Mouse (Mus musculus) gastrocnemius, postnatal 4 days (tissue): Measurements from ENCODE around the gene Bace1. TPM values are rescaled to one million over a fixed set of nuclear protein-coding genes. Genes with fewer than 3 reads are reported as not detected.
"Not testable (repeated sequence)": the region's sequence is repeated elsewhere in the genome, so short reads cannot be mapped to it uniquely, and the experiment has no call there.

Experiments used
- DNase-seq, 2 experiments: peaks; one replicate each; pipeline ENCODE4 v3.0.0; 2021 to 2022; ENCODE audit warnings: low spot score in 2 of 2, mixed read lengths in 2 of 2
- total RNA-seq, 2 experiments: library from RNA; stranded (reverse); gene quantifications; 2 replicates each; pipeline ENCODE4 v1.2.3; 2021

The Bace1 gene
- total RNA-seq, 2 experiments from 2014 or later: 36.9 to 39.6 TPM

DNA sequence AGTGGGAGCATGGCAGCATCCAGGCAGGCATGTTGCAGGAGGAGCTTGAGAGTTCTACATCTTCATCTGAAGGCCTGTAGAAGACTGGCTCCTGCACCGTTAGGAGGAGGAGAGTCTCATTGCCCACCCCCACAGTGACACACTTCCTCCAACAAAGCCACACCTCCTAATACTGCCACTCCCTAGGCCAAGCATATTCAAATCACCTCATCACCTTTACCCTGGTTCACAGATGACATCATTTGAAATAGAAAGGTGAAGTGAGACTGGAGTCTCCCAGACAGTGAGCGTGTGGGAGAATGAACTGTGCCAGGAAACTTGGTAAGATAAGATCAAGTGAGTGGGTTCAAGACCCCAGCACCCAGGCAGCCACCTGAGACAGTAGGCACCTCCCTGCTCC is 4.9 kb upstream of the Bace1 start:
- no peak for DNase-seq

DNA sequence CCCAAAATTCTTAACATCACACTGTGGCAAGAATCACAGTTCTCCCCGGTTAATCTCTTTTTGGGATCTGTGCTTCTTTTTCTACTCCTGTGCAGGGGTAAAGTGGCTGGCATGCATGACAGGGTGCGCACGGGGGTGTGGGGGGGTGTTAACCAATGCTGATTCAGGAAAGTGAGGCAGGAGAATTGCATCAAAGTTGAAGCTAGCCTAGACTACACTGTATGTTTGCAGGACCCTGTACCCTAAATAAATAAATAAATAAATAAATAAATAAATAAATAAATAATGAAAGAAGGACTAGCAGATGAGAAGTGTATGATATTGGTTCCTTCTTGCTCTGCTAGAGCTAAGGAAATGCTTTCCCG is 329 bp upstream of the Bace1 start:
- no peak for DNase-seq

DNA sequence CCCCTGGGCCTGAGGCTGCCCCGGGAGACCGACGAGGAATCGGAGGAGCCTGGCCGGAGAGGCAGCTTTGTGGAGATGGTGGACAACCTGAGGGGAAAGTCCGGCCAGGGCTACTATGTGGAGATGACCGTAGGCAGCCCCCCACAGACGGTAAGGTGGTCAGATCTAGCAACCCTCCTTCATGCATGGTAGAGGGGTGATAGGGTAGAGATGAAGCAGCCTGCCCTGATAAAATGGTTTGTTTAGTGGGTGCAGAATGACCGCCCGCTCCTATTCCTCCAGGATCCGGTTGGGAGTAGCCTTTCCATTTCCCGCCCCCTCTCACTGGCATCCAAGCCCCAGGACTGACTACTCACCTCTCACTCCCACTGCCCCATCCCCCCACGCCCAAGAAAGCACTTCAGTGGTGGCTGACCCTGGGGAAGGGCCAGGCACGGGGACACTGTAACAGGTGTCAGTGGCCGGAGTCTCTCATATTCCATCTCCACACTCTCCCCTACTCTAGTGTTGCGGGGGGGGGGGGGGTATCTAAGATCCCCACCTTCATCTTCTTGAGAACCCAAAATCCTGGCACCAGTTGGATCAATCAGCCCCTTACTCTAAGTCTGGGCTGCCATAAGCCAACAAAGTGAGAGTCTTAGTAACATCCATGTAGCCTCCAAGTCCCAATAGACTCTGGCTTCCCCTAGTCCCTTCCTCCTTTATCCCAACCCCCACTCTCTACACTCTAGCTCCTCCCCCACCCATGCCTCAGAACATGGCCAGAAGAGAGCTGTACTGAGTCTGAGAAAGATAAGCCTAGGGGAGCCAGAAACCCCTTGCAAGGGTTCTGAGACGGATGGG is 980 bp downstream of the Bace1 start:
- DNase-seq: peak in 1 of 2 experiments; percentile 23

DNA sequence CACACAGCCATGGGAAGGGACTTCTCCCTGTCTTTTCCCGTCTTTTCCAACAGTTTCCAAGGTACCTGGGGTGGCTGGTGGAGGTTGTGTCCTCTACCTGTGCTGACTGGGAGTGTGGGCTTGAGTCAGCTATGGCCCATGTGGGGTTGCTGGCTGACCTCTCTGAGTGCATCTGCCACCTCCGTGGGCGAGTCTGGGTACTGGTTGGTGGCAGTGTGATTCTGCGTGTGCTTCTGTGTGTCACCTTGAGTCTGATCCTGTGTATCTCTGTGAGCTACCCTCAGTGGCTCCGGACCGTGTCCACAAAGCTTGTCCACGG is 1.6 kb downstream of the Bace1 start:
- DNase-seq: no peak

DNA sequence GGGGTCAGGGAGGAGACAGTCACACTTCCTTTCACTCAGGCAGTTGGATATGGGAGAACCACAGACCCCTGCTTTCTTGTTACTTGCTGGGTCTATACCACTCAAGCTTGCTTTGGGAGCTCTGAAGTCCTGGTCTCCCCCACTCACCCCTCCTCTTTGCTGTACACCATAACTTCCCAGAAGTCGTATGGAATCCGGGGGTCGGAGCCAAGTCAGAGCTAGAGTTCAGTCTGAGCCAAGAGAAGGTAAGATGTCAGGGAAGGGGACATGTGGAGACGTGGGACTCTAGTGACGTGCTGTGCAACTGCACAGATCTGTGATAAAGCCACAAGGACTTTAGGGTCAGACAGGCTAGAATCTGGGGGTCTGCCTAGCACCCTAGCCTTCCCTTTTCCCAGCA is 2.0 kb downstream of the Bace1 start:
- DNase-seq: no peak

DNA sequence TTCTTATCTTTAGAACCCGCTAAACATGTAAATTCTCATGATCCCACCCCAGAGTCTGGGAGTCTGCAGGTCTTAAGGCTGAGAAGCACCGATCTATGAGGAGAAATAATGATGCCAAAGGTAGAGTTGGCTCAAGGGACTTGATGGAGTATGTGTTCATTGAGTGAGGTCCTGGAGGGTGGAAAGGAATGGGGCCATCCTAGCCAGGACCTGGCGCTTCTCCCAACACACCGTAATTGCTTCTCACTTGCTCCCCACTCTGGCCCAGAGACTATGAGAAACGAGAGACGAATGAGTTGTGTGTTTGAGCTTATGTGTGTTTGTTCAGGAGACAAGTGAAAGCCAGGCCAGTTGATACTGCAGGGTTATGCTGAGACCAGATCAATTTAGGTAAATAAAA is 3.1 kb downstream of the Bace1 start:
- no peak for DNase-seq

DNA sequence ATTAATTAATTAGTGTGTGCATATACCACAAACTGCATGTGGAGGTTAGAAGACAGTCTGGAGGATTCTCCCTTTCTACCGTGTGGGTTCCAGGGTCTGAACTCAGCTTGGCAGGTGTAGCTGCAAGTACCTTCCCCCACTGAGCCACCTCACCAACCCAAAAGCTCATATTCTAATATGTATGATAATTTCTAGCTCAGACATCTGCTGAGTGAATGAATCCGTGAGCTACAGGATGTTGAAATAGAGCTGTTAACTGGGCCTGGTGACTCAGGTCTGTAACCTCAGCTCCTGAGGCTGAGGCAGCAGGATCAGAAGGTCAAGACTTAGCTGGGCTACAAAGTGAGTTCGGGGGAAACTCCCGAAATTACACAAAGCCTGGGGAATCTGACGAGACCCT is 4.6 kb downstream of the Bace1 start:
- DNase-seq: no peak

DNA sequence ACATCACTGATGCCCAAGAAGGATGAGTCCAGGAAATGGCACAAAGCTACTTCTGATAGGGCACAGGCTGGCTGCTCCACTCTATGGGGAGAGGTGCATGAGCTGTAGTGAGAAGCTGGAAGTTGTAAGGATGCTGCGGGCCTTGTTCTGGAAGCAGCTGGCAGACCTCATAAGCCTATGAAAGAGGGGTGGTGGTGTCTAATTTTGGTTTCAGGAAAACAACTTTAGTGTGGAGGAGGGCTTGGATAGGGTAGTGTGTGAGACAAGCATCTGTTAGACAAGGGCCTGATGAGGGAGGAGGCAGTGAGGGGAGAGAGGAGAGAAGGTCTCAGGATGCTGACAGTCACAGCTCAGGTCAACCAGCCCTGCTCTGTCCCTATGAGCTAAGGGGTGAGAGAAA is 5.4 kb downstream of the Bace1 start:
- DNase-seq: no peak

DNA sequence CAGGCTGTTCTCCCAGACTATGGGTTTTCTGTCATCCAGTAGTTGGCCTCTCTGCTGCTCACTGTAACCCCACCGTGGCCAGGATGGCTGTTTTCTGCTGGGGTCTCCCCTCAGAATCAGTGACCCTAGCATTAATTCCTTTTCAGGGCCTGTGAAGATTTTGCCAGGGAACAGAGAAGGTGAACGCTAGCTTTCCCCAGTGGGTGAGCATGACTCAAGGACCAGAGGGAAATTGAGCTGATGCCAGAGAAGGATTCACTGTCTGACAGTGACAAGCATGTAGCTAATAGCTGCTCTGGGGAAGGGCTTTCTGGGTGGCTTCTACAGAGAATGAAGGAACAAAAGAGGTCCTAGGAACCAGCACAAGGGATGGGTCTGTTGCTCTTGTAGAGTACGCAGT is 7.2 kb downstream of the Bace1 start:
- no peak for DNase-seq

DNA sequence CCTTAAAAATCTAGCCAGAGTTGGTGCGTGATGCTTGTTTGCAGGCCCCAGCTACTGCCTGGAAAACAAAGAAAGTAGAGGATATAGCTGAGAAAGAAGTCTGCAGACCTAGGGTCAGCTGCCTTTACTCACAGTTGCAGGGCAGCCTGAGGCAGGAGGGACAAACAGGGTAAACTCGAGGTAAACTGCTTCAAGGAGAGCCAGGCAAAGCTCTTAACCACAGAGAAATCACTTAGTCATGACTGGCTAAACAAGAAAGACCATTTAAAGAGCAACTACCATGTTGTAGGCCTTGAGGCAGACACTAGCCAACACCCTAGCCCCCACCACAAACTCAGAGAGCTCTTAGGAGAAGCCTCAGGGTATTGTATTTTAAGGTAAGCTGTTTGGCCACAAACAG is 7.8 kb downstream of the Bace1 start:
- not testable (repeated sequence) for DNase-seq

DNA sequence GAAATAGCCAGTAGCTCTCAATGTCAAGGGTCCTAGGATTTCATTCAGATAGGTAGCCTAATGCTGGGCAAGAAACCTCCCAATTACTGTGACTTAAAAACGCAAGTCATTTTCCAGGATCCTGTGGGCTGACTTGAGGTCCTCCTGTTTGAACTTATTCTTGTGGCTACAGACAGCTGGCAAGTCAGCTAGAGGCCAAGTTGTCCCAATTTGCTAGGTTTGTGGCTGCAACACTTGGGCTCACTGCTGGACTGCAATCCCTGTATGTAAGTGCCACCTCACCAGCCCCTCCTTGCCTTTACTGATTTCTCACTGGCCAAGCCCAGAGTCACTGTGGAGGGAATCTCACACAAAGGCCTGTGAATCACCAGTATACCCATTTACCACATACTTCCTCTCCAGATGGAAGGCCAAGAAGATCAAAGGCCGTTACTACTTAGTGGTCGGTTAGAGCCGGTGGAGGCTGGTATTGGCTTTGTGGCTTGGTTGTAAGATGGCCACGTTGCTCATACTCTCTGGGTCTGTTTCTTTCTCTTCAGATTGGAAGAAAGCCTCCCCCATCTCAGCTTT is 8.6 kb downstream of the Bace1 start:
- no peak for DNase-seq

DNA sequence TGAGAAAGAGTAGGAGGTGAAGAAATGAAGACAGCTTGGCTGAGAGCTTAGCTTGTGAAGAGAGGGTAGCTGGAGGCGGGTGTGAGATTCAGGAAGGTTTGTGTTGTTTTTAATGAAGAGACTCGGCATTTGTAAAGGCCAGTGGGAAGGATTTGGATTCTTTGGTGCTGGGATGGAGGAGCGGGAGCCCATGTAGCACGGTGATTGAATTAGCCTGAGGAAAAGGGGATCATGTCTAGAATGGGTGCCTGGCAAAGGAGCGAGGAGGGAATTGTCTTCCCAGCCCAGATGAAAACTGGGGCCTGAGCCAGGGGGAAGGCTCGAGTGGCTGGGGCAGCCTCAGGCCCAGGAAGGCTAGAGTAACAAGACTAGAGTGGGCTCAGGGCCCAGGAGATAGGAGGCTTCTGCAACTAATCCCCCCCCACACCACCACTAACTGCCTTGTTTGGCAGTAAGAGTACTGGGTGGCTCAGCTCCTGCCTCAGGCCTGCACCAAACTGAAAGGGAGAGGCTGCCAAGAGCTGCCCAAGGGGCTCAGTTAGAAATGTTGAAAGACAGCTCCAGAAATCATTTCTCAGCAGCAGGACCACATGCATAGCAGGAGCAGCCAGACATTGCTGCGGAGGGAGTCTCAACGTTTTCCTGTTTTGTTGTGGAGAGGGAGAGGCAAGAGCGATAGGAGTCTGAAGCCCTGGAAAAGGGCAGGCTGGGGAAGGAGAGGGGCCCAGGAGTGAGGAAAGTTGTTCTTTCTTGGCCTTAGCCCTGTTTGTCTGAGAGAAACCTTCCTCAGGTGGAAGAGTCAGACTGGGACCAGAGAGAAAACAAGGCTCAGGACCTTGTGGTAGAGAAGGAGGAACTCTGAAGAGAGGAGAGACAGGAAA is 11.4 kb downstream of the Bace1 start:
- DNase-seq: peak in 1 of 2 experiments; percentile 71

DNA sequence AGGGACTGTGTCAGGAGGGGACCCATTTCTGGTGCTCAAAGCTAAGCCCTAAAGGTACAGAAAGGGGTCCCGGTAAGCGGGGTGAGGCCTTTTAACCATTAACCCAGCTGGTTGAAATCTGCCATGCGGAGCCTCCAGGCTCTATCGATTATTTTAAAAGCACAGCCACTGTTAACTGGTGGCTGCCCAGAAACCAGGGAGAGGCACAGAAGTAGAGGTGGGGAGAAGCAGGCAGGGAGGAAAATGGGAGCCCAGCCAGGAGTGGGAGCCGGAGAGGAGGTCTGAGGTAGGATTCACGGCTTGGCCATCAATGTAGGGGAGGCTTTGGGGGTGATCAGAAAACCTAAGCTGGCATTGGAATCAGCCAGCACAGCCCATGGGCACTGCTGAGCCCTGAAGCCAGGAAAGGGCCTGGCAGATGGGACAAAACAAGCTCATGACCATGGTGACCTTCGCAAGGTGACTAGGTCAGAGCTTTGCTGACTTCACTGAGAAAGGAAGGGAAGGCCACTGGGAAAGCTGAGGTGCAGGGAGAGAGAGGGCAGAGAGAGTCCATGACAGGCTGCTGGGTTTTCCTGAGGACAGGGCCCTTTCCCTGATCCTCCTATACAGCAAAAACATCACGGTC is 12.3 kb downstream of the Bace1 start:
- DNase-seq: no peak

DNA sequence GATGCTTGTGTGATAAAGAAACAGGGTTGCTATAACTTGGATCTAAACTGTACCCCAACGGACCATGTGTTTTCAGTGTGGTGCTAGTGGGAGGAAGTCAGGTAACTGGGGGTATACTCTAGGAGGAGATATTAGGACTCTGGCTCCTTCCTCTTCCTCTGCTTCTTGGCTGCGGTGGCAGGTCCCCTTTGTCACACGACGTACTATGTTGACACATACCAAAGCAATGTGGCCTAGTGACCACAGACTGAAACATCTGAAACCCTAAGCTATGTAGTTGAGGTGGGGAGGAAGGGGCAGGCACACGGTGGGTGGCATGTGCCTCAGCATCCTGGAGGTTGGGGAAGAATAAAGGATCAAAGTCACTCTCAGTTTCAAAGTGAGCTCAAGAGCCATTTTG is 12.9 kb downstream of the Bace1 start:
- DNase-seq: no peak

DNA sequence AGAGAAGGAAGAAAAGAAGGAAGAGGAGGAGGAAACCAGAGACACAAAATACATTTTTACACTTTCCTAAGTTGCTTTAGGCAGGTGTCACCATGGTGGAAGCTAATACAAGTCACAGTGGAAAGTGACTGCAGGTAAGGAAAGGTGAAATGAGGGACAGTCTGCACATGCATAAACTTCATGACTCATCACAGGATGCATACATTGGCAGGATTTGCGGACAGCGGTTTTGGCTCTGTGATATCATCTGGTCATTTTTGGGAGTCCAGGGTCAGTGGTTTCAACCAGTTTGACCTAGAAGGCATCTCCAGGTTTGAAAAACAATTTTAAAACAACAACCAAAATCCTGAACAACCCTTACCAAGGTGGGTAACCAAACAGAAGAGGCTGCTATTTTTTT is 13.4 kb downstream of the Bace1 start:
- no peak for DNase-seq

DNA sequence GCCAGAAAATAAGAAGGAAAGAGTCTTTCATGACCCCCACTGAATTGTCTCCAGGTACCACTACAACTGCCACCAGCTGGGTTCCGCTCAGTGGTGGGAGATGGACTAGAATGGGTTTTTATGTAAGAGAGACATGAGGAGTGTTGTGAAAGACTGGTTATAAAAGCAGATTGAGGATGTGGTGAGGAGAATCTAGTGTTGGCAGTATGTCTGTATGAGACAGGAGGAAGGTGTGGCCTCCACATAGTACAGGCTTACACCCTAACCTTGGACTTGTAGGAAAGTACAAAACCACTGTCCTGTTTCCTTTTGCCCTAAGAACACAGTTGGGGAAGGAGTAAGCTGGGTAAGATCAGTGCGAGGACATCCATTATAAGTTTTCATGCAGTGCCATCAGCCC is 15.3 kb downstream of the Bace1 start:
- no peak for DNase-seq

DNA sequence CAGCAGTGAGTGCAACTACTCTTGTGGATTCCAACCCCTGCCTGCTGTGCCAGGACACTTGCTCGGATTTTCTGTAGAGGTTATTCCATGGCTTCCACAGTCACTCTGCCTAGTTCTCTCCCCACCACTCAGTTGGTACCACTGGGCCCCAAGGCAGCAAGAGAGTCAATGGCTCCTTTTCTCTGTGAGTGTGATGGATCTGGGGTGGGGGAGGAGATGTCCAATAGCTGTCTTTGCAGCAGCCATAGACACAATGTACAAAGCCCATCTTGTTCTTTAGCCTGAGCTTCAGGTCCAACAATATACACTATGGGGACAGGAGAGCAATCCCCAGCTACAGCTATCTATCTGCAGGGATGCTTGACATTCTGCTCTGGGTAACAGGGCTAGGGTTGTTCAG is 15.8 kb downstream of the Bace1 start:
- no peak for DNase-seq

DNA sequence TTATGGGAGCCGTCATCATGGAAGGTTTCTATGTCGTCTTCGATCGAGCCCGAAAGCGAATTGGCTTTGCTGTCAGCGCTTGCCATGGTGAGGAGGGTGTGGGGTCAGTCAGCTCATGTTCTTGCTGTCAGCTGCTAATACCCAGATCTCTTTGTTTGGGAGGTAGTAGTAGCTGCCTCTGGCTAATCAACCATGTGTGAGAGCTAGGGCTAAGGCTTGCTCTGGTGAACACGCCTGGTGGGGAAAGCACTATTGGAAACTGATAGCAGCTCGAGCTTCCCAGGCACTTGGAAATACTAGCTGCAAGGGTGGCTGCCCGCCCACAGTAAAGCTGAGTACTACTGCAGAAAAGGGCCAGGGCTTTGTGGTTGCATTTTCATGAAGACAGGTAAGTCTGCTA is 21.0 kb downstream of the Bace1 start:
- DNase-seq: no peak

DNA sequence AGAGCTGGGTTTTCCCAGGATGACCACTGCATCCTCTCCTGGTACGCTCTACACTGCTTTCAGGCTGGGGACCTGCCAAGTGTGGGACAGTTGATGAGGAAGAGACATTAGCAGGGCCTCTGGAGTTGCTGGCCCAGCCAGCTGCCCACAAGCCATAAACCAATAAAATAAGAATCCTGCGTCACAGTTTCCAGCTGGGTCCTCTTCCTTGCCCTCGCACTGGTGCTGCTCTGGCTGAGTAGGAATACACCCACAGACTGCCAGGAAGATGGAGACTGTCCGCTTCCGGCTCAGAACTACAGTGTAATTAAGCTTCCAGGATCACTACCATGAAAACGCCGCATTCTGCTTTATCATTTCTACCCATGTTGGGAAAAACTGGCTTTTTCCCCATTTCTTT is 23.4 kb downstream of the Bace1 start:
- no peak for DNase-seq

DNA sequence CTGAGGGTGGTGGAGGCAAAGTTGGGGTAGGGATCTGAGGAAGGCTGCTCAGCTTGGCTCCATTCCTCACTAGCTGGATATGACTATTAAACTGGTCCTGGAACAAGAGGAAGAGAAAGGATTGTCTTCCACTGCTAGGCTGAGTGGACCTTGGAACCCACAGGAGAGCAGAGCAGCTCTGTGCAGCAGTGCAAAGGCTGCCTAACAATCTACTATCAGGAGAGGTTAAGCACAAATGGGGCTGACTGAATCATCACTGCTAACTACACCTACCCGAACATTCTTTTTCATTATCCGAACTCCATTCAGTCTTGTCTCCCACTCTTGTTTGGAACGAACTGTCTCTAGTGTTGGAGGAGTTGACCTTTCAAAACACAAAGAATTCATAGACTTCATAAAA is 30.8 kb downstream of the Bace1 start:
- DNase-seq: no peak

DNA sequence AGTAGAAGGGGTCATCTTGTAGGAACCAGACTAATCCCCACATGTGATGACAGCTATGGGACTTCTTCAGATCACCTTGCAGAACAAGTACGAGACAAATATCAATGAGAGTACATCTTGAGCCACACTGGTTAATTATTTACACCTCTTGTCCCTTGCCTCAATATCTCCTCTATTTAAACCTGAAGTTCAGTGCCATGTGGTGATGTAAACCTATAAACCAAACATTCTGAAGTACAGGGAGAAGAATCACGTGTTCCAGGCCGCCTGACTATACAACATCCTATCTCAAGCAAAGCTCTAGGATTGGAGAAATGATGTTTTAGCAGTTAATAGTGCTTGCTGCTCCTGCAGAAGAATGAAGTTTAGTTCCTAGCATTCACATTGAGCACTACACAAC is 31.9 kb downstream of the Bace1 start:
- no peak for DNase-seq

DNA sequence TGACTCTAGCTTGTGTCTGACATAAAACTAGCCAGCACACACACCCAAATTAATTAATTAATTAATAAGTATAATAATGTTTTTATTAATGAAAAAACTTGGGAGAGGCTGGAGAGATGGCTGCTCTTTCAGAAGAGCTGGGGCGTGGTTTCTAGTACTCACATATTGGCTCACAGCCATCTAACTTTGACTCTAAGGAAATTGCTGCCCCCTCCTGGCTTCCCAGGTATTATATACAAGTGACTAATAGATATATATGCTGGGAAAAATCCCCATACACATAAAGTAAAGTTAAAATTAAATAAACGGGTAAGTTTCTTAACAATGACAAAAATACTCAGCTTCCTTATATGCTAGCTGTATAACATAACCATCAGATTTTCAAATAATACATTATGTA is 39.5 kb downstream of the Bace1 start:
- peak in 1 of 2 experiments; percentile 47 for DNase-seq
